Mouse (Mus musculus): ENCODE results near the gene Atl1.
A peak's percentile ranks its signal among the peaks of the same experiment; 100 is the strongest.

The Atl1 gene

DNA sequence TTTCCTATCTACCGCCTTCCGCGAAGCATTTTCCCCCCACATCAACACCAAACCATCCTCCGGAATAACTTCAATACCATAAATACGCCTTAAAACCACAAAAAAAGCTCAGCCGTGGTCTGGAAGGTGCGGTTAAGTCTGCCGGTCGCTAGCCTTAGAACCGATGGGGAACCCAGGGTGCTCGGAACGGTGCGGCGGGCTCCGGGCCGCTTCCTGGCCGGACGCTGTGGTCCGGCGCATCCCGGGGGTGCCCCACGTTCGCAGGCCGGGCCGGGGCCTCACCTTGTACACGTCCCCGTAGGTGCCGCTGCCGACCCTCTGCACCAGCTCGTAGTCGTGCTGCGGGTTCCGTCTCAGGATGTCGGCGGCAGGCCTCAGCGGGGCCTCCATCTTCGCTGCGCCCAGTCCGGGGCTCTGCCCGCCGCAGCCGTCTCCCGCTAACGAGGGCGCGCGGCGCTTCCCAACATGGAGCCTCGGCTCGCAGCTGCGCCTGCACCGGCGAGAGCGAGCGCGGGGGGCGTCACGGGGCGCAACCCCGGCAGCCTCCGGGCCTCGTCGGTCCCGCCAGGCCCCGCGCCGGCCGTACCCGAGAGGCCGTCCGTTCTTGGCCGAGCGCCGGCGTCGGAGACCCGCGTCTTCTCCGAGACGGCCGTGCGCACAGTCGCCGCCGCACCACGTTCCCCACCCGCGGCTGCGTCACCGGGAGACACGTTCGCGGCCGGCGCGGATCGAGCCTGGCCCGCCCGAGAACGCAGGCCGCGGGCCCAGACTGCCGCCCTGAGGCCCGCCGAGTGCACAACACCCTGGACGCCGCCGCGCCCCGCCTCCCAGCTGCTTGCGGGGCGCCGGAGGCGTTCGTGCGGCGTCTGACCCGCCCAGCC, at the start of gene Atl1, which contains the start of gene Map4k5:
Gene Atl1 (plus strand): TSS at position 244 of the 881 bp plus-strand sequence.
Gene Map4k5 (minus strand): TSS at position 830 of the 881 bp plus-strand sequence.
- DNase-seq (ENCODE audit: low read depth), result peak; percentile 67

DNA sequence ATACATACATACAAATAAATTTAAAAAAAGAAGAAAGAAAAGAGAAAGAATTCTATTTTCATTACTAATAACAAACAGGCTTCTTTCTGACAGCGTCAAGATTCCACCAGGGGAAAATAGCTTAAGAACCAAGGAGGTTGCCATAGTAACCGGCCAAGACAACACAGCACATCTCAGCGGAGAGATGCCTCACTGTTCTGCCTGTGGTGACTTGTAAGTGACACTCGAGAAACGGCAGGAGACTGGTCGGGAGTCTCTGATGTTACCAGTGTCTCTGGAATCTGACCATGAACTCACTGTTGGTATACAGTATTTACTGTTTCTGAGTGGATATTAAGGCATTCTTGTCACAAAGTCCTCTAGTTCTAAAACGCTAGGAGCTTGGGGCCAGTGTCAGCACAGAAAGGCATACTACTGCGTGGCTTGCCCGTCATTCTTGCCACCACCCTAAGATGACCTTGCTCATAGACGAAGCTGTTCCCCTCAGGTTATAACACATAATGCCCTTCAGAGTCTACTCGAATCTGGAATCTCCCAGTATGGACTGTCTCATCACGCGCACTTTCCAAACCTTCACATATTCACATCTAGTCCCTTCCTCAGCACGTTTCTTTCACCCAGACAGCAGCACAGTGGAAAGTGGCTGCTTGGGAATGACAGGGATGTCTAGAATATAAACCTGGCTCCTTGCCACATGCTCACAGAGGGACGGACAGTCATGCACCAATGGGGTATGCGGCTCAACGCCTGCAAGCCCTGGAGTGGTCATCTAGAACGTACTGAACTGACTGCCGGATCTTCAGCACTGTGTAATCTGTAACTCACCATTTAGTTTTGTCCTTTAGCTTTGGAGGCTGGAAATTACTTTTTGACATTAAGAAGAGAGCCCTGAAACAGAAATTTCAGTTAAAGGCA, 48.6 kb upstream of the Atl1 start:
- no peak for DNase-seq (ENCODE audit: low read depth)

DNA sequence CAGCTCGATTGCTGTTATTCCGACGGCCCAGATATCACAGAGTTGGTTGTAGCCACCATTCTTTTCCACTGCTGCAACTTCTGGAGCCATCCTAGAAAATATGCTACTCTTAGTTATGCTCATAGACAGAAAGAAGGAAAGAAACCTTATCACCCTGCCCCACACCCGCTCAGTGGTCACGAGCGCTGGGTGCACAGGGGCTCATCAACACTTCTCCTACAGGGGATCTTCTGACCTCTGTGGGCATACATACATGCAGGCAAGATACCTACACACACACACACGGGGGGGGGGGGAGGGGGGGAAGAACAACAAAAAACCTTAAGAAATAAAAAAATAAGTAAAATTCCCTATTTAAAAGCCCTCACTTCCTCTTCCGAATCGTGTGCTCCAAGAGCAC, 46.7 kb upstream of the Atl1 start:
- DNase-seq (ENCODE audit: low read depth), result no peak

DNA sequence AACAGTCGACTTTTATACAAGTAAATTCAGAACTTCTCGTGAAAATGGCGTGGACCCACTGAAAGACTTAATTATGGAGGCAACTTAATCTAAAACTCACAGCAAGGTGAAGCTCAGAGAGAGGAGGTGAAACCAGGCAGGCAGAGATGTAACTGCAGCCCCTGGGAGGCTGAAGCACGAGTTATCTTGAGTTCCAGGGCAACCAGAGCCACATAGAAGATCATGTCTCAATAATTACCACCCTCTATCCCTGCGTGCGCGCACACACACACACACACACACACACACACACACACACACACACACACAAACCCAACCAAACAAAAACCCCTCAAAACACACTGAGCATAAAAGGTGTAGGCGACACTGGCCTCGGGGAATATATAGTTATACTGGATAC, 45.9 kb upstream of the Atl1 start:
- DNase-seq (ENCODE audit: low read depth), result no peak

DNA sequence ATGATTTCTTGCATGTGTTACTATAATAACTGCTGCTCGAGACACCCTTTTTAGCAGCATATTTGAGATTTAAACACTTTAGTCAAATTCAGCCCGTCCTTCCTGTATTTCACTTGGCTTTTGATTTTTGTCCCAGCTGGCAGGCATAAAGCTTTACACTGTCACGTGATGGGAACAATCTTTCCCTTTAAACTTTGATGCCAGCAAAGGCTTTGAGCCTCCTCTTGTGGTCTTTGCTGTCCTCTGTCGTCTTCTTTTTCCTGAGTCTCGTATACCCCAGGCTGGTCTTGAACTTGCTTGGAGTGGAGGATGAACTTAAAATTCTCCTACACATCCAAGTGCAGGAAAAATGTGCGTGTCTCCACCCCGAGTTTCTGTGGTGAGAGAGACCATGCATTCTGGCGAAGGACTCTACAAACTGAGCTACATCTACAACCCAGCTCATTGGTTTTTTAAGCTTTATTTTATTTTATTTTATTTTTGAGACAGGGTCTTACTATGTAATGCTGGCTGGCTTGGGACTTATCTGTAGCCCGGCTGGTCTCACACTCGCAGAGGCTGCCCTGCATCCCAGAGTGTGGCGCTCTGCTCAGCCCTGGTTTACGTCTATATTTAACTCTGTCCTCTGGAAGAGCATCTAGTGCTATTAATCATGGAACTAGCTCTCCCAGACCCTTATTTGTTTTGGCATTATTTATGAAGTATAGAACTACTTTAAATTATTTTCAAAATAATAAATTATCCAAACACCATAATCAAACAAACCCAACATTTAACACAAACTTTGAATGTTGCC, 44.1 kb upstream of the Atl1 start:
- no peak for DNase-seq (ENCODE audit: low read depth)

DNA sequence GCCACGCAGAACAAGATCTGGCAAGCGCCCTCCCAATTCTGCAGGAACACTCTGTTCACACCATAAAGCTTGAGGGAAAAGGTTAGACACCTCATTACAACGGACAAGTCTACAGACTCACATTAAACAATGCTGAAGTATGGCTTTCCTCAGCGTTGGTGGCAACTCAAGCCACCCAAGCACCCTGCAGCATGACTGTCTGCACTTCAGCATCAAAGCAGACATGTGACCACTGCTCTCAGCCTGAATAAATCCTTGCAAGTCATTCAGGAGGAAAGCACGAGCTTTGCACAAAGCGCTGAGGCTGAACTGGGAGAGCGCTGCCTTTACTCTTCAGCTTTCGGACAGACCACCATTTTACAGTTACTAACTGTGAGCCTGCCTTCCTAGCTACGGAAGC, 40.1 kb upstream of the Atl1 start:
- DNase-seq (ENCODE audit: low read depth), result no peak

DNA sequence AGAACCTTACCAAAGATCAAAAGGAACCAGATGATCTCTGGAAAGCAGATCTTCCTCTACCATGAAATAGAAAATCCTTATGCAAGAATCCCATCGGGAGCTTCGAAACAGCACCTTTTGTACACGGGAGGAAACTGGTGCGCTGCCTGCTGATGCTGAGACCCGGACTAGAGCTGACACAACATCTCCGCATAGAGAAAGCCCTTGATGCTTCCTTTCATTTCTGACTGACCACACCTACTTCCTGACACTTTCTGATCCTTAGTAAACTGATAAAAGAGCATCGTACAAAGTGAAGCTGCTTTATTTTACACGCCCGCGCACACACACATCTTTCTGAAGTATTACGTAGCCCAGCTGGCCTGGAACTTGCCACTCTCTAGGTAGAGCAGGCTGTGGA, 39.0 kb upstream of the Atl1 start:
- no peak for DNase-seq (ENCODE audit: low read depth)

DNA sequence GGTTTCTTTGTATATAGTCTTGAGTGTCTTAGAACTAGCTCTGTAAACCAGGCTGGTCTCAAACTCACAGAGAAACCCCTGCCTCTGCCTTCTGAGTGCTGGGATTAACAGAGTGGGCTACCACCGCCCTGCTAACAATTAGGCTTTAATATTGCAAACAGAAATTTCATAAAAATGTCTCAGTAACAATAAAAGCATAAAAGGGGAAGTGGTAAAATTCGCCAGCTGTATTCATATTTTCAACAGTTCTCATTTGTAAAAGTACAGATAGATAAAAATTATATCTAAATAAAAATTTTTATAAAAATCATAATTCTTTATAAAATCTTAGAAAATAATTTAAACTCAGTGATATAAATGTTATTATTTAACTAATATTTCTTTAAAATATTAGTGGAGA, 38.5 kb upstream of the Atl1 start:
- DNase-seq (ENCODE audit: low read depth), result no peak

DNA sequence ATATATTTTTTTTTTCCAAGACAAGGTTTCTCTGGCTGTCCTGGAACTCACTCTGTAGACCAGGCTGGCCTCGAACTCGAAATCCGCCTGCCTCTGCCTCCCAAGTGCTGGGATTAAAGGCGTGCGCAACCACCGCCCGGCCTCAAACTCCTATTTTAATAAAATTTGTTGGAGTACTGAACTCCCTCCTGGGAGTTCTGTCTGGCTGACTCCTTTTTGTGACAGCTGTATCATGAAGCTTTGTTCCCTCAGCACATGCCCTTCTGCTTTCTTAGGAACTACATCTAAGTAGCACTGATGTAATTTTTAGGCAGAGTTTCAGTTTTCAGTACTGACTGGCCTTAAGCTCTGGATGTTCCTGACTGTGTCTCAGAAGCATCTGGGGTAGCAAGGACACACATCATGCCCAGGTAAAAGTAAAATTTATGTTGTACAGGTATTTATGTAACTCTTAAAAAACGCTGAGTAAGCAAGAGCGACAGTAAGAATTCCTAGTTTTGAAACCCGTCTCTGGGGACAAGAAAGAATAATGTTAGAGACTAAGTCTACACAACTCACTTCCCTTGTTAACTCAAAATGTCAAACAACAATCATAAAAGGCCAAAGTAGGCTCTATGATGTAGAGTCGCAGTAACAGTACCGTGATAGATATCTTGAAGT, 36.6 kb upstream of the Atl1 start:
- no peak for DNase-seq (ENCODE audit: low read depth)

DNA sequence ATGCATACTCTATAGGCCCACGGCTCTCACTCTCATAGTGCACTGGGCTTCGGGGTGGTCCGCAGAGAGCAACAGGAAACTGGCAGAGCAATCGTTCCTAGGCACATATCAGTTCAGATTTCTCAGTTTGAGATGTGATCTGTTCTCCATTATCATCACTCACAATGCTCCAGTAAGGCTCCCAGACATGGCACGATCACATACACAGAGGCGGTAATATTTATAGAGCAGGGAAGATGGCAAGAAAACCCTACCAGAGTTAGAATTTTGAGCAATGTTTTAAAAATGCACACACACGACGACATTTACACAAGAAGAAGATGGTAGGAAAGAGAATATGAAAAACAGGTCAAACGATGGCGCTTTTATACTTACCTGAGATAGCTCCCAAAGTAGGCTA, 36.0 kb upstream of the Atl1 start:
- DNase-seq (ENCODE audit: low read depth), result no peak

DNA sequence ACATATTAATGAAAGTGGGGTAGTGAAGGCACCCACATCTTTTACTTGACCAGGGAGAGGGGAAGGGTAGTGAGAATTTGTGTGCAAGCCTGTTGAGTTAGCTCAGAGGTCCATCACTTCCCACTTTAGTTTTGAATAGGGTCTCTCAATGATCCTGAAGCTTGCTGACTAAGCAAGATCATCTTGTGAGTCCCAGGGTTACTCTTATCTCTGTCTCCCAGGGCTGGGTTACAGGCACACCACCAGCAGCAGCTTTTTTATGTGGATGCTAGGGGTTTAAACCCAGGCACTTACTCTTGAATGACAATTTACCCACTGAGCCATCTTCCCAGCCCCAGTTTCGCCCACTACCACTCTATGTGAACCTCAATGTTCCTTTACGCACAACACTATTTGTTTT, 34.8 kb upstream of the Atl1 start:
- DNase-seq (ENCODE audit: low read depth), result peak; percentile 40

DNA sequence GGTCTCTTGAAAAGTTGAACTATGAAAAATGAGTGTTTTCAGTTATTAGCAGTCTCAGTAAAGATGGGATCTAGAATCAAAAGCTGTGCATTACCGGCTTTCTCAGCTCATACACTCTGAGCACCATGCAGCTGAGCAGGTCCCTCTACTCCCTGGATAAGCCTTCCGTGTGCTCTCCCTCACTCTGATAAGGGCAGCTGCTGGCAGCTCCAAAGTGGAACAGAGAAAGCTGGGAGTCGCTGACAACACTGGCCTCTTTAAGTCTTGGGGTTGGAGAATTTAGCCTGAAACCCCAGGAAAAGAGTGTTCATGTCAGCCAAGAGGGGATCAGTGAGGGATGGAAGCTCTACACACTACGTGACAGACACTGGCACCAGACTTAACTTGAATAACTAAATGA, 33.6 kb upstream of the Atl1 start:
- peak; percentile 25 for DNase-seq (ENCODE audit: low read depth)

DNA sequence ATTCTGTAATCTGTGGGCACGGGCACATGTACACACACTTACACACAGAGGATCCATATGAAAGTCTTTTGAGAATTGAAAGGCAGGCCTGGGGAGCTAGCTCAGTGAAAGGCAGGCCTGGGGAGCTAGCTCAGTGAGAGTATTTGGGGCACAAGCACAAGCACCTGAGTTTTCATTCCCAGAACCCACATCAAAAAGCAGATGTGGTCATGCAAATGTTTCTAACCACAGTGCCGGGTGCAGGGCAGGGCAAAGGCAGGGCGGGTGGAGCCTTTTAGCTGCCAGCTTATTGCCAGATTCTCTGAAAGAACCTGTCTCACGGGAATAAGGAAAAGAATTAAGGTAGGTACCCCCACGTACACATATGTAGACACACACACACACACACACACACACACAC, 28.9 kb upstream of the Atl1 start:
- DNase-seq (ENCODE audit: low read depth), result no peak

DNA sequence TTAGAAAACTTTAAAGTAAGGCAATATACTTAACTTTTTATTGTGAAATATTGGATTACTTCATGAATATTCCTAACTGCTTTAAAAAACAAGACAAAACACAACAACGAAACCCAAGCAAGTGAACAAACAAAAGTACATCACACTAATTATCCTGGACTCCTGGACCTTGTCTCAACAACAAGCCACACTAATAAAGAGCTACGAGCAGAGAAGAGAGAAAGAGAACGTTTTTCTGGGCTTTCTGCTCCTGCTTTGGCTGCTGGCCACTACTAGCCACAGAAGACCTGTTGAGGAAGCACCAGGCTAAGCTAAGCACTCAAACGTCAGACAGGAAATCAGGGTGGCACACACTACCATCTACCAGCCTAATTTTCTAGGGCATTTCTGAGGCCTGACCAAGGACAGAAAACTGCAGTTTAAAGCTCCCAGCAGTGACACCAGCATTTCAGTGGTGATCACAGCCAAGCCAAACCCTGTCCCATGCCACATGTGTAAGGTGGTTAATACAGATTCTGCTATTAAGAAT, 28.2 kb upstream of the Atl1 start:
- DNase-seq (ENCODE audit: low read depth), result no peak

DNA sequence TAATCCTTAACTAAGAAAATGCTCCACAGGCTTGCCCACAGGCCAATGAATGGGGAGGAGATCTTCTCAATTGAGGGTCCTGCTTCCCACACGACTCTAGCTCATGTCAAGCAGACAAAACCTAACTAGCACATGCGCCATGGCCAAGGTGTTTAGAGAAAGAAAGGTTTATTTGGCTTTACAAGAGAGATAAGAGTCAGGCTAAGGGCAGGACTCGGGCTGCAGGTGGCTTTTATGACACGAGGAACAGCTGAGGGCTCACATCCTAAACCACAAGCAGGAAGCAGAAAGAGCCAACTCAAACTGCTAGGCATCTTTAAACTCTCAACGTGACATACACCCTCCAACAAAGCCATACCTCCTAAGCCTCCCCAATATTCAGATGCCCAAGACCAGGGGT, 25.1 kb upstream of the Atl1 start:
- DNase-seq (ENCODE audit: low read depth), result no peak

DNA sequence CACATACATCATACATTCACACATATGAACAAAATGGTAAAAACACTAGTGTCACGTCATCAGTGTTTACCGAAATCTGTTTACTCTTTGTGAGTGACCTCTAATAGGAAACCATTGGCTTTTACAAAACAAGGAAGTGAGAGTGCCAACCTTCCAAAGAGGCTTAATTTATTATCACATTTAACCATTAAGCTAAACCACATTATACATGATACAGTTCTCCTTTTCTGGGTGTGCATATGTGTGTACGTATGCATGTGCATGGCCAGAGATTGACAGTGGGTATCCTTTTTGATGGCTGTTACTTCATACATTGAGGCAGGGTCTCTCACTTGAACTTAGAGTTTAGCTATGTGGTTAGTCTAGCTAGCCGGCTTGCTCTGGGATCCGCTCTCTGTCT, 20.8 kb upstream of the Atl1 start:
- DNase-seq (ENCODE audit: low read depth), result no peak

DNA sequence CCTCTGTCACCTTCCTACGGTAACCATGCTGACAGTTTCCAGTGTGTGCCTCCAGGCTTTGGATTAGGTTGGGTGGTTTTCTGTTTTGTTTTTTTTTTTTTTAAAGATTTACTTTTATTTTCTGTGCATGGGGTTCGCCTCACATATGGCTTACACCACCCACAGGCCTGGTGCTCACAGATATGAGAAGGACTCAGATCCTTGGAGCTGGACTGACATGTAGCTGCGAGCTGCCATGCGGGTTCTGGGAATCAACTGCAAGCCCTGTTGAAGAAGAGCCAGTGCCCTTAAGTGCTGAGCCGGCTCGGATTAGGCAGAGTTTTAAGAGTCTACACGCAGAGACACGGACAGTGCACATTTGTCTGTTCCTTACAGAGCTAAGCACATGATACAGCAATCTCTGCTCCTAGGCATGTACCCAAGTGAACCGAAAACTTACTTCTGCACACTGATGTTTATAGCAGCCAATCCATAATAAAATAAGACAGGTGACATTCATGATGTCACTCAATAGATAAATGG, 14.5 kb upstream of the Atl1 start:
- DNase-seq (ENCODE audit: low read depth), result no peak

DNA sequence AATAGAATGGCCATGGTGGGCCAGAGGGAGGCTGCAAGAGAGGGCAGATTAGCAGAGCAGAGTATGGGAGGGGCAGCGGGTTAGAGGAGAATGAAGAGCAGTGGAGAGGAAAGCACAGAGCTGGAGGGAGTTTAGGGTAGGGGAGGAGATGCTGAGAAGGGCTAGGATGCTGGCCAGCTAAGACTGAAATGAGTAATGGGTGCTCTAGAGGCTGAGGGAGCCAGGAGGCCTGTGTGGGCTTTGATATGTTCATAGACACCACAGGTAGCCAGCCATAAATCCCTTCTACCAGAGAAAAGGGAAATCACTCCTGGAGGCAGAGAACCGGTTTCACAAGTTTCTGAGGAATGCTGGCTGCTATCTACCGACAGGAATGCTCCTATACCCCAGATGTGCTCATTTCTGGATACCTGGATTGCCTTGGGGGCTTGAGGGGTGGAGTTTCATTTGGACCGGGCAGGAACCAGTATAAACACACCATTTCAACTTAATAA, 13.2 kb upstream of the Atl1 start:
- no peak for DNase-seq (ENCODE audit: low read depth)

DNA sequence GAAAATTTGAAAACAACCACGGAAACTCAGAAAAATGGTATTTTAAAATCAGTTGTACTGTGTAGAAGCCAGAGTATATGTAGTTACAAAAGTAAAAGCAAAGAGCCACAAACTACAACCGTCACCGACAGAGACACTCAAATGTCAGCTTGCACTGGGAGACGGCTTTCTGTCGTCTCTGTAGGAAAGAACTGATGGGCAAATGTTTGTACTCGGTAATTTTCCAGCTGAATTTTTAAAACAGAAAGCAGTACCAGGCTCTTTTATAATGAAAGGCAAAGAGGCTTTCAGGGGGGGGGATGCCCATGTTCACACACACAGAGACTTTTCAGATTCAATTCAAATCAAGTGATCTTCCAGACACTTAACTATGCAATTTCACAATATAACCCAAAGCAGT, 12.7 kb upstream of the Atl1 start:
- no peak for DNase-seq (ENCODE audit: low read depth)

DNA sequence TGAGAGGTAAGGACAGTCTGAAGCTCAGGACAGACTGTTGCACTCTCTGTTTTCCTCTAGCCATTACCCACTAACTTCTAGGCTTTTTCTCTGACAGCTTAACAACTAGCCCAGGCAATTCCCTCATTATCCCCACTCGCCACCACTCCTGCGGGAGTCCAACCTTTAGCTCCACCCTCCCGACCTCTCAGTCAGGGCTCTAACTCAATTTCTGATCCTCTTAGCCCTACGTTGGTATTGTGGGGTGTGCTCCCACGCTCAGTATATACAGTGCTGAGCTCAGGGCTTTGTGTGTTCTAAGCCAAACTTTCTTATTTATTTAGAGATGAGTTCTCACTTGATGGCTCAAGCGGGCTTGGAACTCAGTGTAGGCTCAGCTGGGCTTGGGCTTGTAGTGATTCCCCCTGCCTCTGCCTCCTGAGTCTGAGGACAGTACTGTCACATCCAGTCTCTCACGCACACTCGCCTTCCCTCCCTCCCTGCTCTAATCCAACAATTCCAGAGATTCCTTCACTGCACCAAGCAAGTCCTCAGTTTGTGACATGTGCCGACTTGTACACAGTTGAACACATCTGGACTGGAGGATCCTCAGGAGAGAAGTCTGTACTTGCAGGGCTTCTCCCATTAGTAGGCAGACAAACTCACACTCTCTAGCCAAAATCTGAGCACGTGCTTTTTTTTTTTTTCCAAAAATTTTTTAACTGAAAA, 11.1 kb upstream of the Atl1 start:
- DNase-seq (ENCODE audit: low read depth), result no peak

All from c-Kit-positive CD71-positive TER-119-negative erythroid progenitor cells, embryonic 14.5 days (primary cell).